Mouse (Mus musculus) liver, adult 2 months (tissue): ENCODE measurements at regions not wholly inside any gene's neighbourhood (a gene's known extent, or its start where the extent isn't known, plus 50 kb on each side); places are given as distances from the start of the nearest gene placed in this dataset.

Experiments
- CTCF ChIP-seq: fragments of 200-500 bp; IDR thresholded peaks from 2 replicates; pipeline ENCODE4 v1.5.1; 2011; ENCODE audit warnings: low read depth, low read length, control low read depth
- POLR2A ChIP-seq: fragments of 200-500 bp; IDR thresholded peaks from 2 replicates; pipeline ENCODE4 v1.6.1; 2011; ENCODE audit warnings: low read length, control low read depth; ENCODE audit not compliant: insufficient read depth; ENCODE audit errors: extremely low read depth

- TF ChIP-seq CTCF: no peak
- no peak for TF ChIP-seq POLR2A
Measured at GRCm38 (mm10) chr10:111842896-111843295, 129.6 kb upstream of the Krr1 start.
